Mouse (Mus musculus) ES-Bruce4 (cell line): Measurements from ENCODE around the gene 1600012H06Rik. TPM values are rescaled to one million over a fixed set of nuclear protein-coding genes. Genes with fewer than 3 reads are reported as not detected.
"Not testable (repeated sequence)": the region's sequence is repeated elsewhere in the genome, so short reads cannot be mapped to it uniquely, and the experiment has no call there.

ENCODE experiments used
- H3K27ac ChIP-seq: 2 replicates; pipeline ENCODE4 v1.5.1; 2012; ENCODE audit warnings: low read length, inconsistent platforms; ENCODE audit not compliant: insufficient read depth
- H3K27me3 ChIP-seq: 2 replicates; pipeline ENCODE4 v1.6.1; 2012; ENCODE audit warnings: mild to moderate bottlenecking, low read length, inconsistent platforms; ENCODE audit not compliant: control insufficient read depth, poor library complexity, insufficient read depth, severe bottlenecking
- H3K36me3 ChIP-seq: 2 replicates; pipeline ENCODE4 v1.6.1; 2012; ENCODE audit warnings: inconsistent platforms, mild to moderate bottlenecking, low read length, moderate library complexity; ENCODE audit not compliant: control insufficient read depth, poor library complexity, insufficient read depth, severe bottlenecking
- H3K4me1 ChIP-seq: one replicate; pipeline ENCODE4 v1.8.1; 2011; ENCODE audit warnings: low read length; ENCODE audit not compliant: control insufficient read depth, insufficient read depth
- H3K4me3 ChIP-seq: 2 replicates; pipeline ENCODE4 v1.5.1; 2011; ENCODE audit warnings: low read depth, mild to moderate bottlenecking, low read length
- H3K9ac ChIP-seq: 2 replicates; pipeline ENCODE4 v1.6.1; 2012; ENCODE audit warnings: low read depth, mild to moderate bottlenecking, inconsistent platforms; ENCODE audit not compliant: poor library complexity, severe bottlenecking
- H3K9me3 ChIP-seq: replicated peaks from 2 replicates; pipeline ENCODE4 v1.6.1; 2012; ENCODE audit warnings: mild to moderate bottlenecking, low read length, inconsistent platforms; ENCODE audit not compliant: control insufficient read depth, poor library complexity, insufficient read depth, severe bottlenecking
- polyA plus RNA-seq: library from polyadenylated mRNA; stranded (reverse); fragments of >200 nt; gene quantifications from 2 replicates; pipeline ENCODE4 v1.2.4, GENCODE M21; 2011; ENCODE audit warnings: low read depth; ENCODE audit not compliant: missing spikeins, insufficient read depth, insufficient read length

The 1600012H06Rik gene
- polyA plus RNA-seq, 1 experiment, result 21.1 TPM

GRCm38 (mm10) chr17:14977718-14978361, 34.9 kb downstream of the 1600012H06Rik start:
- H3K9me3 ChIP-seq, H3K27me3 ChIP-seq, H3K4me3 ChIP-seq, H3K27ac ChIP-seq, H3K4me1 ChIP-seq, H3K36me3 ChIP-seq: not testable (repeated sequence)
- H3K9ac ChIP-seq, result 0 out of 2 replicates have a peak overlapping the region, but pooled peaks have one; percentile 56

DNA sequence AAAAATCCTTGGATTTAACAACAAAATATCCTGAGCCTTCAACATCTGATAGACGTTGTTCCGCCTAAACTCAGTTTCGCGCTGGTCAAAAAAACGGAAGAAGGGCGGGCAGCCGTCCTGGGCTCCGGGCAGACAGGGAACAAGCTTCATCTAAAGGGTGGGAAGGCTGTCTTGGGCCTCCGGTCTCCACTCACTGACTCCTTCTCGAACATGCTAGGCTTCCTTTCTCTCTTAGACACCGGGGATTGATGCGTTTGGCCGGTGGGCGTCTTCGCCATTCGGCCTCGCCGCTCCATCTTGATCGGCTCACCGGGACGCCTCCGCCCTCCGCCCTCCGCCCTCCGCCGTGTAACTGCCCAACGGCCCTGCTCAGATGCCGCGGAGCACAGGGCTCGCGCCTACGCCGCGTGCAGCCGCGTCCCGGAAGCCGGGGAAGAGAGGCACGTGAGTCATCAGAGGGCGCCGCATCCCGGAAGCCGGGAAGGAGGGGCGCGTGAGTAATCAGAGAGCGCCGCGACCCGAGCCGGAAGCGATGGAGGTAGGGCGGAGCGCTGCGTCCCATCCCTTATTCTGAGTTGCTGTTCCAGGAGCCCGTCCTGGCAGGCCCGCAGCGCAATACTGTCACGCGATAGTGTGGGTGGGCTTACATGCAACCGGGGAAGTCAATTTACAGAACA, 35.5 kb downstream of the 1600012H06Rik start, which contains the start of the genes 9030025P20Rik and Gm3417:
9030025P20Rik (plus strand) TSS at position 107 of the 677 bp plus-strand sequence.
Gm3417 (minus strand) TSS at position 429 of the 677 bp plus-strand sequence.
- H3K4me1 ChIP-seq, H3K27ac ChIP-seq, H3K4me3 ChIP-seq, H3K27me3 ChIP-seq, H3K9me3 ChIP-seq, H3K36me3 ChIP-seq: not testable (repeated sequence)
- 0 out of 2 replicates have a peak within 1 kb of the TSS, but pooled peaks have one; percentile 56 for H3K9ac ChIP-seq

DNA sequence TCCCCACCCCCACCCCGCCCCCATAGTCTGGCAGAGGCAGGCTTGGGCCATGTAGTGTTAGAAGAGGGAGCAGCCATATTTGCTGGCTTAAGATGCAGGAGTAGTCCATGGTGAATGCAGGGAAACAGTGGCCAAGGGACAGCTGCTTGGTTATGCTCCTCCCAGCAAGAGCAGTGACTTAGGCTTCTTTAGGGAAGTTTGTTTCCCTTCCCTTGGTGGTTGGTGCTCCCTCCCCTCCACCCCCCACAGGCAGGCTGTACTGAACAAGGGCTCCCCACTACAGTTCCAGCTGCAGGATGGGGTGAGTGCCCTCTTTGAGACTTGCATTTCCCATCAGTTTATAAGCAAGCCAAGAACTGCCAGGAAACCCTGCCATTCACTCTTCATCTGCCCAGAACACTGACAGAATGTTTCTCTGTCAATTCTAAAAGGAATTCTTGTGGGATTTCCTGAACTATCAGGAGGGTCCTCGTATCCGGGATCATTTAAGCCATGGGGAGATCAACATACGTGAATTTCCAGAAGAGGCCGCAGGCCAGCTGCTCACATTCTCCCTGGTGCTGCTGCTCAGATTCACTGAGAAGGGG, 47.2 kb downstream of the 1600012H06Rik start:
- not testable (repeated sequence) for H3K27me3 ChIP-seq, H3K9me3 ChIP-seq, H3K4me1 ChIP-seq, H3K36me3 ChIP-seq, H3K4me3 ChIP-seq
- Histone ChIP-seq H3K27ac (peak overlapping the region; percentile 83), H3K9ac (peak overlapping the region; percentile 52; the same call in 1 of the 2 replicates)

- H3K27ac ChIP-seq, H3K27me3 ChIP-seq, H3K36me3 ChIP-seq, H3K9ac ChIP-seq, H3K9me3 ChIP-seq, H3K4me1 ChIP-seq, H3K4me3 ChIP-seq: not testable (repeated sequence)
Observed at GRCm38 (mm10) chr17:14992522-14993138, 49.6 kb downstream of the 1600012H06Rik start.

GRCm38 (mm10) chr17:14993139-14993832, 50.3 kb downstream of the 1600012H06Rik start:
- not testable (repeated sequence) for H3K27ac ChIP-seq, H3K36me3 ChIP-seq, H3K9me3 ChIP-seq, H3K4me1 ChIP-seq, H3K27me3 ChIP-seq, H3K9ac ChIP-seq, H3K4me3 ChIP-seq

DNA sequence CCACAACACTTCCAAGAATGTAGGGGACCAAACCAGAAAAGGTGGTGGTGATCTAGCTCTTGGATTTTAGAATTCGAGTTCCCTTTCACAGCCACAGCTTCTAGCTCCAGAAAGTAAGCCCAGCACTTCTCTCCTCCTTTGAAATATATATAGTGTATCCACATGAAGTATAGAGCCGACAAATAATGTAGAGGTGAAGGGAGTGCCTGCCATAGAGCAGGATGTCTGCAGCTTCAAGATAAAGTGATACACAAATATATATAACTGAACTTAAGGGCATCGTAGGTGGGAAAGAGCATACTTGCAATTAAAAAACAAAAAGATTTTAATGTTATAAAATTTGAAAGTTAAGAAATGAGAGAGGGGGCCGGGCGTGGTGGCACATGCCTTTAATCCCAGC, 51.2 kb downstream of the 1600012H06Rik start:
- H3K4me3 ChIP-seq, H3K27ac ChIP-seq, H3K4me1 ChIP-seq, H3K36me3 ChIP-seq, H3K27me3 ChIP-seq, H3K9me3 ChIP-seq, H3K9ac ChIP-seq: not testable (repeated sequence)

DNA sequence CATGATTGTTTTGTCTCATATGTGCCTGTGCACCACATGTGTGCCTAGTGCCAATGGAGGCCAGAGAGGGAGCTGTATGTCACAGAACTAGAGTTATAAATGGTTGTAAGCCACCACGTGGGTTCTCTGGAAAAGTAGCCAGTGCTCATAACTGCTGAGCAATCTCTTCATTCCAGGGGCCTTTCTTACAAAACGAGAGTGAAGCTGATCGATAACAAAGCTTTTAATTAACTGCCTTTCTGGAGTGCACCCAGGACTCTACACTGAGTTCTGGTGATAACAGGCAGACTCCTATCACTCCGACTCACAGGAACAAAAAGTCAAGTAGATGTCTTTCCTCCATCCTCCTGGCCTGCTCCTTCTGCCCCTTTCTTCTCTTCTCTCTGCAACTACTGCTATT, 57.1 kb downstream of the 1600012H06Rik start:
- not testable (repeated sequence) for H3K27ac ChIP-seq, H3K9ac ChIP-seq, H3K4me1 ChIP-seq

DNA sequence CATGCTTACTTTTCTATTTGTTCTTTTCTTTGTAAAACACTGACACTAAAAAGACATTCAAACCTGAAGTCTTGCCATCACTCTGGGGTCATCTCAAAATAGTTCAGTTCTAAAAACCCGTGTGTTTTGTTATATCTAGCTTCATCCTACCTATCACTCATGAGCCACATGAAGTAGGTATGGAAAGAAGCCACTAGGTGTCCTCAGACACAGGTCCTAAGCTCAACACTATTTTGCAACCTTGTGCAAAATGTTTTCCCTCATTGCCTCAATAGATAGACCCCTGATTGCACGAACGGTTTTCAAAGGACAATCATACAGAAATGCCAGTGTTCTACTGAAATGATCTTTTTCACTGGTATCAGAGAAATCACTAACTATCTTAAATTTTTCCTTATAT, 66.1 kb downstream of the 1600012H06Rik start:
- not testable (repeated sequence) for H3K4me1 ChIP-seq, H3K36me3 ChIP-seq, H3K9ac ChIP-seq, H3K27me3 ChIP-seq, H3K27ac ChIP-seq, H3K9me3 ChIP-seq, H3K4me3 ChIP-seq

More for the DNA sequence above, 57.1 kb downstream of the 1600012H06Rik start:
- not testable (repeated sequence) for H3K27me3 ChIP-seq, H3K36me3 ChIP-seq, H3K9me3 ChIP-seq, H3K4me3 ChIP-seq
